9 mouse cellular contexts compared by ENCODE assay signal in genomic region chr15:100422476-100422875, GRCm38 (mm10). TPM values are rescaled to one million over a fixed set of nuclear protein-coding genes. Genes with fewer than 3 reads are reported as not detected.
DNase-seq lines count a peak whose midpoint lies in the region; ATAC-seq and TF ChIP-seq lines count a peak whose summit lies in the region.
"Had no signal": no experiment of that assay in that cellular context is flagged by ENCODE, and none has a peak within 500 bp of the region (broad histone marks: within the 10 kb centered on the region; RNA-seq: fewer than 3 reads in every experiment).

No protein-coding gene starts in this region.

- H3K4me1 ChIP-seq in erythroblast, embryonic 14.5 days (ENCODE audit: control insufficient read depth) = peaks cover 61% of the 10 kb centered on the region
- peaks cover 17% of the 10 kb centered on the region for H3K4me1 ChIP-seq in testis, adult 2 months (ENCODE audit: control insufficient read depth, insufficient read depth, low read length)
- H3K4me1 ChIP-seq in liver, embryonic 16.5 days (ENCODE audit: control insufficient read depth, low read depth, low read length) = peaks cover 54% of the 10 kb centered on the region

- peak overlapping the region; percentile 98 for H3K9ac ChIP-seq in liver, embryonic 16.5 days (ENCODE audit: low read depth, low read length)

- peak overlapping the region; percentile 74 for H3K4me2 ChIP-seq in liver, embryonic 16.5 days (ENCODE audit: low read depth, low read length)

- no peak for ATAC-seq in erythroblast, adult 5-6 weeks (replicated peaks; ENCODE audit: low FRiP score, poor library complexity, severe bottlenecking)
- ATAC-seq in granulocyte monocyte progenitor cell, adult 5-6 weeks (replicated peaks; ENCODE audit: poor library complexity, severe bottlenecking) = 0 out of 2 replicates have a peak, but pooled peaks have one; percentile 8
- peak; percentile 28 for ATAC-seq in liver, embryonic 16.5 days (ENCODE audit: low read depth)

- peaks cover 36% of the 10 kb centered on the region for H3K36me3 ChIP-seq in erythroblast, embryonic 14.5 days (ENCODE audit: control insufficient read depth)
- H3K36me3 ChIP-seq in testis, adult 2 months (ENCODE audit: control insufficient read depth, insufficient read depth, low read length) = no peaks in the 10 kb centered on the region
- H3K36me3 ChIP-seq in liver, embryonic 16.5 days (ENCODE audit: control insufficient read depth, insufficient read depth) = no peaks in the 10 kb centered on the region

- no peak for DNase-seq in testis, postnatal 14 days (ENCODE audit: low spot score)
- DNase-seq in testis, postnatal 10 days (ENCODE audit: low spot score) = peak; percentile 65
- no peak for DNase-seq in thymus, postnatal 14 days

- WGBS in liver, embryonic 16.5 days (ENCODE audit: insufficient replicate concordance) = 0% methylated on average over 42 of the region's 44 CpGs

- peaks cover 2% of the 10 kb centered on the region; the same call in 1 of the 2 replicates for H3K9me3 ChIP-seq in erythroblast, embryonic 14.5 days (ENCODE audit: control insufficient read depth, low read length)
- H3K9me3 ChIP-seq in liver, embryonic 16.5 days (replicated peaks; ENCODE audit: control insufficient read depth, low read length) = no peaks in the 10 kb centered on the region

- no peak for TF ChIP-seq POLR2A in testis, adult 2 months (IDR thresholded peaks at IDR 0.05; ENCODE audit: control insufficient read depth, low read depth, low read length)

- no peak for TF ChIP-seq CTCF in testis, adult 2 months (IDR thresholded peaks at IDR 0.05; ENCODE audit: control insufficient read depth, insufficient read depth, insufficient replicate concordance, low read depth, low read length)

- peaks cover 42% of the 10 kb centered on the region for H3K27me3 ChIP-seq in erythroblast, embryonic 14.5 days (ENCODE audit: control insufficient read depth)
- no peaks in the 10 kb centered on the region for H3K27me3 ChIP-seq in testis, adult 2 months (ENCODE audit: control insufficient read depth, insufficient read depth, low read length)
- H3K27me3 ChIP-seq in liver, embryonic 16.5 days (ENCODE audit: control insufficient read depth, insufficient read depth, low read depth, low read length) = peaks cover 16% of the 10 kb centered on the region

- peak overlapping the region; percentile 81 for H3K27ac ChIP-seq in testis, adult 2 months (ENCODE audit: control insufficient read depth, insufficient read depth, low read depth, low read length)
- peak overlapping the region; percentile 97 for H3K27ac ChIP-seq in liver, embryonic 16.5 days (ENCODE audit: low read length)

- H3K4me3 ChIP-seq in erythroblast, embryonic 14.5 days (replicated peaks) = peak overlapping the region; percentile 93
- peak overlapping the region; percentile 90 for H3K4me3 ChIP-seq in testis, adult 2 months (ENCODE audit: control insufficient read depth, low read depth, low read length)
- peak overlapping the region; percentile 84 for H3K4me3 ChIP-seq in liver, embryonic 16.5 days (ENCODE audit: low read depth, low read length)

RNA-seq across cellular contexts. Expression of gene Gm5475, which starts 0.5 kb away (rescaled TPM):
- not detected in 2 replicates for polyA plus RNA-seq in erythroblast, embryonic 14.5 days (2012)
- not detected in 2 replicates for total RNA-seq in erythroblast, adult 5-6 weeks (2015; ENCODE audit: low replicate concordance)
- not detected in 2 replicates for total RNA-seq in erythroblast, adult 5-6 weeks (2017; ENCODE audit: low replicate concordance)
- 0.19 and 0.30 TPM in 2 replicates for polyA plus RNA-seq in testis, adult 2 months (2012; rRNA removed)
- not detected in 2 replicates for total RNA-seq in granulocyte monocyte progenitor cell, adult 5-6 weeks (2014; fragmentation: Nextera tagmentation)
- not detected in 2 replicates for total RNA-seq in granulocyte monocyte progenitor cell, adult 5-6 weeks (2017)
- polyA plus RNA-seq in liver, embryonic 16.5 days (2015; fragmentation: Nextera tagmentation; extraction: Ambion mirVana) = 0.04 TPM in 1 of 2 replicates, not detected in the other

RNA-seq across cellular contexts. Expression of gene Slc11a2, which starts 2.4 kb away (rescaled TPM):
- 1.8 and 2.7 TPM in 2 replicates for polyA plus RNA-seq in erythroblast, embryonic 14.5 days (2012)
- 14.6 and 18.3 TPM in 2 replicates for total RNA-seq in erythroblast, adult 5-6 weeks (2015; ENCODE audit: low replicate concordance)
- 20.1 and 23.8 TPM in 2 replicates for total RNA-seq in erythroblast, adult 5-6 weeks (2017; ENCODE audit: low replicate concordance)
- polyA plus RNA-seq in testis, adult 2 months (2012; rRNA removed) = 29.3 and 38.4 TPM in 2 replicates
- total RNA-seq in granulocyte monocyte progenitor cell, adult 5-6 weeks (2014; fragmentation: Nextera tagmentation) = 10.2 and 10.3 TPM in 2 replicates
- 8.6 and 8.9 TPM in 2 replicates for total RNA-seq in granulocyte monocyte progenitor cell, adult 5-6 weeks (2017)
- polyA plus RNA-seq in liver, embryonic 16.5 days (2015; fragmentation: Nextera tagmentation; extraction: Ambion mirVana) = 37.1 and 40.0 TPM in 2 replicates

RNA-seq across cellular contexts. Expression of gene Letmd1, which starts 46.3 kb away (rescaled TPM):
- polyA plus RNA-seq in erythroblast, embryonic 14.5 days (2012) = 0.62 and 1.0 TPM in 2 replicates
- 4.4 and 4.8 TPM in 2 replicates for total RNA-seq in erythroblast, adult 5-6 weeks (2015; ENCODE audit: low replicate concordance)
- total RNA-seq in erythroblast, adult 5-6 weeks (2017; ENCODE audit: low replicate concordance) = 2.5 and 3.7 TPM in 2 replicates
- 18.8 and 20.0 TPM in 2 replicates for polyA plus RNA-seq in testis, adult 2 months (2012; rRNA removed)
- 42.5 and 46.2 TPM in 2 replicates for total RNA-seq in granulocyte monocyte progenitor cell, adult 5-6 weeks (2014; fragmentation: Nextera tagmentation)
- total RNA-seq in granulocyte monocyte progenitor cell, adult 5-6 weeks (2017) = 25.7 and 34.0 TPM in 2 replicates
- 12.8 and 15.3 TPM in 2 replicates for polyA plus RNA-seq in liver, embryonic 16.5 days (2015; fragmentation: Nextera tagmentation; extraction: Ambion mirVana)

RNA-seq across cellular contexts. Expression of gene Higd1c, which starts 58.1 kb away (rescaled TPM):
- not detected in 2 replicates for polyA plus RNA-seq in erythroblast, embryonic 14.5 days (2012)
- total RNA-seq in erythroblast, adult 5-6 weeks (2015; ENCODE audit: low replicate concordance) = not detected in 2 replicates
- not detected in 2 replicates for total RNA-seq in erythroblast, adult 5-6 weeks (2017; ENCODE audit: low replicate concordance)
- not detected in 2 replicates for polyA plus RNA-seq in testis, adult 2 months (2012; rRNA removed)
- total RNA-seq in granulocyte monocyte progenitor cell, adult 5-6 weeks (2014; fragmentation: Nextera tagmentation) = not detected in 2 replicates
- not detected in 2 replicates for total RNA-seq in granulocyte monocyte progenitor cell, adult 5-6 weeks (2017)
- not detected in 2 replicates for polyA plus RNA-seq in liver, embryonic 16.5 days (2015; fragmentation: Nextera tagmentation; extraction: Ambion mirVana)
- total RNA-seq: left cerebral cortex, postnatal 10 days had no signal
